Mouse (Mus musculus): ENCODE results near the gene Sipa1l1.

DNA sequence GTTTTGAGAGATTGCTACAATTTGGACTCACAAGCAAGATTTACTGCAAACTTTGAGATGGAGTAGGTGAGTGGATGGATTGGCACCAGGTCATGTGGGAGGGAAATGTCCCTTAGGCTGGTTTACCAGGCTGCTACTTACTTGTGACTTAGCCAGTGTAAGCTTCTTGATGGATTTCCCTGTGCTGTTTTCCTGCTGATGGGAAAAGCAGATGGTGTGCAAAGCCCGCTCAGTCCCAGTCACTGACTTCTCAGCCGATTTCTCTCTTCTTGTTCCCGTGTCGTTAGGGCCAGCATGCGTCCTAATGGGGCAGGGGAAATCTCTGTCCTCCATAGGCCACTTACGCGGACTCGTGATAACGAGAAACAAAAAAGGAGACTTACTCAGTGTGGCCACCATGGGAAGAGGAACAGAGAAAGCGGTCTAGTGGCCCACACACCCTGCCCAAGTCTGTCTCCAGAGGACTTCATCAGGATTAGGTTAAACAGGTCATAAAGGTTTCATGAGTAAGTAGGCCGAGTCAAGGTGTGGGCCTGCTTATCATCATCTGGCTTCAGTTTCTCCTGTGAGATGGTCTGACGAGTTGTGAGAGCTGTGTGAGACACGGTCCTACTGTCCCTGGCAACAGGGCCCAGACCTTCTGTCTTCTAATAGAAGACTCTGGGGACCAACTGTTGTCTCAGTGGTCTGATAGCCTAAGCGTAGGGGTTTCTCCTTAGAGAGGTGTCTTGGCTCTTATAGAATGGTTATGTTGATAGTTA lies 65.5 kb downstream of the Sipa1l1 start:
- TF ChIP-seq FLI1 (IDR thresholded peaks at IDR 0.05; ENCODE audit: low read length), result no peak
- TF ChIP-seq GATA1 (IDR thresholded peaks at IDR 0.05; ENCODE audit: borderline replicate concordance, low read length), result no peak
